Mouse (Mus musculus): ENCODE data around the gene Pole4.

Gene Pole4

DNA sequence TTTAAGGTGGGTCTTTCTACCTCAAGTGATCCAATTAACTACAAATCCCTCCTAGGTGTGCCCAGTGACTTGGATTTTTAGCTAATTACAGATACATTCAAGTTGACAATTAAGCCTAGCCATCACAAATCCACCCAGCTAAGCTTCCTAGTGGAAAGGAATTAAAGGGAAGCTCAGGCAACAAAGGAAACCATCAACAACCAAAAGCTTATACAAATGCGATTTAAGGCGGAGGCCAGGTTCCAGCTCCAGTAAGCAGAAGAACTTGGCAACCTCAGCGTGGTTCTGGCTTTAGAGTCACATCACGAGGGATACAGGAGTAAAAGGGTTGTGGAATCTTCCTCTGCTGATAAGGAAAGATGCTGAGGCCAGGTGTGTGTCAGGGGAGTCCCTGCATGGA lies 92.0 kb downstream of the Pole4 start:
- no peak for DNase-seq (ENCODE audit: low spot score)

DNA sequence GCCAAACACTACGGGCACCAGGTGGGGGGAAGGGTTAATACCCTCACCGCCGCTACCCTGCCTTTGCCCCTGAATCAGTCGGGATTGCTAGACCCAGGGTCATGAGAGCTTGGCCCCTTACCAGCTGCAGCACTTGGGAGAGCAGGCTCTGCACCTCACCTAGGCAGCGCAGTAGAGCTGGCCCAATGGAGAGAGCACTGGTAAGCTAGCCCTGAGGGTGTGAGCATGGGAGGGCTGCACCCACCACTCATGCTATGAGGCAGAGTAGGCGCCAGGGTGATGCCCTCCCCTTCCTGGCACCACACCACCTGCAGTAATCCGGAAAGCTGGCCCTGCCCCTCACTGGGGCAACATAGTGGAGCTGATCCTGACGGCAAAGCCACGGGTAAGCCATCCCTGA lies 94.1 kb downstream of the Pole4 start:
- DNase-seq (ENCODE audit: low spot score): no peak

DNA sequence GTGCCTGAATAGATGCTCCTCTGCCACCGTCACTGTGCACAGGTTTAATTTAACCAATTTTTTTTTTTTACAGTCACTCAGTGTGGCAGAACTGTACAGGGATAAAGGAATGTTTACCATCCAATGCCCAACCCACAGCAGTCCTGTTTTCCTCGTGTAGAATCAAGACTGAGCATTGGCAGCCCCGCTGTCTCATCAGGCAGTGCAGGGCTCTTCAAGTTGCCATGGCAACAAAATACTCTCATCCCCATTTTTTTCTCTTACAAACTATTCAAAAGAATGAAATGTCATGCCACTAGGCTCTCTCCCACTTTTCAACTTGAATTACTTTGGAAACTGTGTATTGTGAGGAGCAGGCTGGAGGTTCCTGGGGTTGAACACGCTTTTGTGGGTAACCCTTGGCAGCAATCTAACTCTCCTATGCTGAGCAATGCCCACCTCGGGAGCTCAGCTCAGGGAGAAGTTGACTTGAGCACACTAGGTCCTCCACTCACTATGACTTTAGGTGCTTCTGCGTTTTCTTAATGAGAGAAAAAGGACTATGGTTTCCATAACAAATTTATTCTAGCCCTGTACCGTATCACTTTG lies 95.7 kb downstream of the Pole4 start:
- DNase-seq (ENCODE audit: low spot score): no peak

DNA sequence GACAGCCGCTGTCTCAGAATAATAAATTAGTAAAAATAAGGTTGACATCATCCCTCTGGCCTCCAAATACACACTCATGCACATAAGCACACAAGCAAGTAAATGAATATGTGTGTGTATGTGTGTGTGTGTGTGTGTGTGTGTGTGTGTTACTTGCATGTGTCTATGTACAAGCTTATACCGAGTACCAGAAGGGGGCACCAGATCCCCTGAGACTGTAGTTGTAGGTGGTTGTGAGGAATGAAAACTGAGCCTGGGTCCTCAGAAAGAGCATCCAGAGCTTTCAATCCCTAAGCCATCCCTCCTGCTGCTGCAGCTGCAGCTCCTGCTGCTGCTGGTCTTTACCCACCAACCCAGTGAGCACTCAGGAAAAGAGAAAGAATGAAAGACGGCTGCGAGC lies 96.4 kb downstream of the Pole4 start:
- no peak for DNase-seq (ENCODE audit: low spot score)

DNA sequence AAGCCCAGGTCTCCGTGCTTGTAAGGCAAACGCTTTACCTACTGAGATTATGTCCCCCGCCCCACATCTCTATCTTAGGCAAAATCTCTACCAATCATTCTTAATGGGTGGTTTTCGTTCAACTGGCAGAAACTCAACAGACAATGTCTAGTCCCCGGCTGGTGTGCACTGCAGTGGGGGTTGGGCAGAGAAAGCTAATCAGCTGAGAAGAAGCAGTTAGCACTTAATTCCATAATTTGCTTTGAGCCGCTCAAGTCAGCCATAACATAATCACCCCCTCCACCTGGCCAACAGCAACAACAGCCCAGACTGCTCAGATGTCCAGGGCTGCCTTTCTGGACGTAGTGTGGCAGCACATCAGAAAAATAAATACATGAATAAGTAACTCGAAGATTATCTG lies 100.4 kb downstream of the Pole4 start:
- DNase-seq (ENCODE audit: low spot score): no peak

DNA sequence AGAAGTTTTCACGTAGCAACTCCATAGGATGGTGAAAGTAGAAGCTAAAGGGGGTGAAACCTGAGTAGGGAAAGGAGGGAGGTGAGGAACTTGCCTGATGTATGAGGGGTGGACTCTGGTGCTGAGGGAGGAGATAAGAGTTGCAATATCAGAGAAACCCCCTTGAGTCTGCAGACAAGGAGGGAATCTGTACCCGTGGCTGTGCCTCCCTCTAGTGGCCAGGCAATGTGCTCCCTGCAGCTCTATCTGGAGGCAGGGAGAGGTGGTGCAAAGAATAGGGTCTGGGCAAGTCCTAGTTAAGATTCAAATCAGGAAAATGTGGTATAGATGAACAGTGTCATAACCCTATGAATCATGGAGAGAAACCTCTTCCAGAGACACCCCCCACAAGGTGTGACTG lies 101.5 kb downstream of the Pole4 start:
- peak; percentile 13 for DNase-seq (ENCODE audit: low spot score)

DNA sequence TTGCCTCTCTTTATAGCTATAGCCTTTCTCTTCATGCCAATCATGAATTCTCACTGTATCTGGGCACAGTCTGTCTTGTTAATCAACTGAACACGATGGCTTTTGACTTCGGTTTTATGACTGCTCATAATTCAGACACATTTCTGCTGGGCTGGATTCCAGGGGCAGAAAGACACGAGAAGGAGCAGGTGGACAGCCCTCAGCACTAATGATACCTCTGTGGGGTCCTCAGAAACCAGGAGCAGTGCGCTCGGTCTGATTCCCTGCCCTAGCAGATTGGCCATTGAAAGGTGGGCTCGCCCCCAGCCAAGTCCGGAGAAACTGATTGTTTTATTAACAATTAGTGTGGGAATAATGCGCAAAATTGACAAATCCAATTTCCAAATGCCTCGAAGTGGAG lies 101.9 kb downstream of the Pole4 start:
- no peak for DNase-seq (ENCODE audit: low spot score)

DNA sequence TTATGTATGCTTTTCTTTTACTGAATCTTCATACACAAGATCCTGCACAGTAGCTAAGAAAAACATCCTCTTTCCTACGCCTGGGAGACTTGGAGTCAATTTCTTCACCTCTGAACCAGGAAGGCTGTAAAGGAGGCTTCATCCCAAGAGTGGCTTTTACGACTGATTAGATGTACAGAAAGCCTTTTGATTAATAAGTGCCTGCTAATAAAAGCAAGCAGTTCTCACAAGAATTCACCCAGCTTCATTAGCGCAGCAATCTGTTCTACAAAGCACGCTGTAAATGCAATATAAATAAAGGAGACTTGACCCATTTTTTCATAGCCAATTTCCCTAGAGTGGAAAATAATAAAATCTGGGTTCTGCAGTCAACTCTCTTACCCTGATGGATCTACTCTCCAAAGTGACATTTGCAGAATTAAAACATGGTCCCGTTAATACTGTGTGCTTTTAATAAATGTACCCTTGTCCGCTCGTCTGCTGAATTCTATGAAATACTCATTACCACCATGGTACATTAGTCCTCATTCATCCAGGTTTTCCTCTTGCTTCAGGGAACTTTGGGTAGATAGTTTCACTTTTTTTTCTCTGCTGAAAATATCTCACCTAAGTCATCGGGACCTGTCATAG lies 109.6 kb downstream of the Pole4 start:
- DNase-seq (ENCODE audit: low spot score): no peak

DNA sequence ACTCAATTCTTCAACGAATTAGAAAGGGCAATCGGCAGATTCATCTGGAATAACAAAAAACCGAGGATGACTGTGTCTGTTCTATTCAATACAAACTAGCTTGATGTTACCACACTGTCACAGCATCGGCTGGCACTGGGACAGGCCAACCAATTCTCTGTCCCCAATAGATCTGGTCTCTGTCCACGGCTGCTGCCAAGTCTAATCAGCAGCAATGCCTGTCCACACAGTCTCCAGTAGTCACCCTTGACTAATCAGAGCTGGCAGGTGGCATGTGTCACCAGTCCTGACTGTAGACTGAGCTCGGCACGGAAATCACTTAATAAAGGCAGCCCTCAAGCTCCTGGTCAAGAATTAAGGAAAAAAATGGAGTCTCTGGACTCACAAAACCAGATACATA lies 115.8 kb downstream of the Pole4 start:
- DNase-seq (ENCODE audit: low spot score): no peak

DNA sequence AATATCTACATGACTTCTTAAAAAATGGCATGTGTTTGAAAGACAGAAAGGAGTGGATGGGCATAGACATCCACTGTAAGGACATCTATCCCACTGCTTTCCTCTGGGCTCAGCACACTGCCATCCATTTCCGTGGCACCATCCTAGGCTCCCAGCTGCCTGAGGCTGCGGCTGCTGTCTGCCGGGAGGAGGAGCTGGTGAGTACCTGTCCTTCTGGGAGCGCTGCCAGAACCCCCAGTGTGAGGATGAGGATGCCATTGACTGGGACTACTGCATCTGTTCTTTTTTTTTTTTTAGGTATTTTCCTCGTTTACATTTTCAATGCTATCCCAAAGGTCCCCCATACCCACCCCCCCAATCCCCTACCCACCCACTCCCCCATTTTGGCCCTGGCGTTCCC lies 119.8 kb downstream of the Pole4 start:
- DNase-seq (ENCODE audit: low spot score): no peak

DNA sequence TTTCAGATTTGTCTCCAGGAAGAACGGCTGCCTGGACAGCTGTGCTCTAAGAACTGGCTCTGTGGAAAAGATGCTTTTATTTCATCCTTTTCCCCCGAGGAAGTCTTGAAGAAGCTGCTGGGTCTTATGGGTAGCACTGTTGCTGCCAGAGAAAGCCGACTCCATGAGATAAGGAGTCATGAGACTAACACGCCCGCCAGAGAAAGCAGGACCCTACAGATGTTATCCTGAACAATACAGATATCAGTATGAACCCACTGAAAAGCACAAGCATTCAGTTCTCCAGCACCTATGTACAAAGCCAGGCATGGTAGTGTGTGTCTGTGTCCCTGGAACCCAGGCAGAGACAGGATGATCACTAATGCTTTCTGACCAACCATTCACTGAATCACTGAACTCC lies 129.7 kb downstream of the Pole4 start:
- DNase-seq (ENCODE audit: low spot score): no peak
